Mouse (Mus musculus) embryonic facial prominence, embryonic 12.5 days (tissue): ENCODE results near the gene Gatad2b. TPM values are rescaled to one million over a fixed set of nuclear protein-coding genes. Genes with fewer than 3 reads are reported as not detected.
A peak's percentile ranks its signal among the peaks of the same experiment; 100 is the strongest.
"Not testable (repeated sequence)": the region's sequence is repeated elsewhere in the genome, so short reads cannot be mapped to it uniquely, and the experiment has no call there.

Source experiments
- ATAC-seq: fragments of 200-750 bp; cut with Nextera tagmentation; 2 replicates; pipeline ENCODE4 v1.8.0; 2017; ENCODE audit not compliant: insufficient number of reproducible peaks, insufficient read depth, low FRiP score, low TSS enrichment
- H3K27ac ChIP-seq: fragments of 300-500 bp; sonication (generic); 2 replicates; pipeline ENCODE4 v1.5.1; 2016; ENCODE audit warnings: mild to moderate bottlenecking
- H3K27me3 ChIP-seq: fragments of 300-500 bp; sonication (generic); 2 replicates; pipeline ENCODE4 v1.6.1; 2016; ENCODE audit warnings: mild to moderate bottlenecking, moderate library complexity
- H3K36me3 ChIP-seq: fragments of 300-500 bp; sonication (generic); 2 replicates; pipeline ENCODE4 v1.6.1; 2016; ENCODE audit warnings: mild to moderate bottlenecking
- H3K4me1 ChIP-seq: fragments of 300-500 bp; sonication (generic); 2 replicates; pipeline ENCODE4 v1.6.1; 2016
- H3K4me2 ChIP-seq: fragments of 300-500 bp; sonication (generic); replicated peaks from 2 replicates; pipeline ENCODE4 v1.6.1; 2016; ENCODE audit warnings: mild to moderate bottlenecking, moderate library complexity
- H3K4me3 ChIP-seq: fragments of 300-500 bp; sonication (generic); 2 replicates; pipeline ENCODE4 v1.5.1; 2016; ENCODE audit warnings: mild to moderate bottlenecking
- H3K9ac ChIP-seq: fragments of 300-500 bp; sonication (generic); 2 replicates; pipeline ENCODE4 v1.6.1; 2016; ENCODE audit warnings: mild to moderate bottlenecking, moderate library complexity
- H3K9me3 ChIP-seq: fragments of 300-500 bp; sonication (generic); 2 replicates; pipeline ENCODE4 v1.6.1; 2016; ENCODE audit warnings: mild to moderate bottlenecking, moderate library complexity
- WGBS: fragments of 180-500 bp; shearing (Covaris S2); methylation state at CpG from one replicate; pipeline ENCODE4 v1.1.7; 2016; 5-methylcytosine and 5-hydroxymethylcytosine counted together
- polyA plus RNA-seq: library from polyadenylated mRNA; unstranded; fragments of >200 nt; fragmentation: Nextera tagmentation; extraction: Ambion mirVana; gene quantifications from 2 replicates; pipeline ENCODE4 v1.2.1, GENCODE M21; 2016

The Gatad2b gene
- polyA plus RNA-seq, 1 experiment from 2014 or later, result 16.6 TPM

- H3K9ac ChIP-seq, result no peak overlapping the region
- WGBS, result 62% methylated on average over 9 of the region's 9 CpGs
- H3K4me3 ChIP-seq, result no peak overlapping the region
- no peak overlapping the region for H3K27ac ChIP-seq
- H3K27me3 ChIP-seq, result no peaks in the 10 kb centered on the region
- H3K36me3 ChIP-seq, result peaks cover 42% of the 10 kb centered on the region
- no peaks in the 10 kb centered on the region for H3K4me1 ChIP-seq
- no peak overlapping the region for H3K4me2 ChIP-seq
- H3K9me3 ChIP-seq, result no peaks in the 10 kb centered on the region
- no peak for ATAC-seq
Measured at GRCm38 (mm10) chr3:90280708-90281107, 12.3 kb upstream of the Gatad2b start.

GRCm38 (mm10) chr3:90284150-90284549, 8.8 kb upstream of the Gatad2b start:
- Histone ChIP-seq H3K9ac (no peak overlapping the region), H3K4me2 (no peak overlapping the region), H3K36me3 (peaks cover 19% of the 10 kb centered on the region), H3K9me3 (no peaks in the 10 kb centered on the region), H3K4me3 (no peak overlapping the region), H3K4me1 (no peaks in the 10 kb centered on the region), H3K27ac (no peak overlapping the region), H3K27me3 (no peaks in the 10 kb centered on the region)
- no peak for ATAC-seq
- 91% methylated on average over 2 of the region's 2 CpGs for WGBS

GRCm38 (mm10) chr3:90289403-90289802, 3.6 kb upstream of the Gatad2b start:
- not testable (repeated sequence) for ATAC-seq, H3K36me3 ChIP-seq, H3K9me3 ChIP-seq, H3K4me1 ChIP-seq, H3K9ac ChIP-seq, H3K4me2 ChIP-seq, H3K27ac ChIP-seq, H3K27me3 ChIP-seq, H3K4me3 ChIP-seq
- WGBS, result 66% methylated on average over 3 of the region's 3 CpGs

- Histone ChIP-seq H3K9me3 (no peaks in the 10 kb centered on the region), H3K27me3 (no peaks in the 10 kb centered on the region), H3K9ac (no peak overlapping the region), H3K36me3 (no peaks in the 10 kb centered on the region), H3K4me3 (no peak overlapping the region), H3K4me2 (no peak overlapping the region), H3K4me1 (peaks cover 11% of the 10 kb centered on the region), H3K27ac (no peak overlapping the region)
- WGBS, result 81% methylated on average over 1 of the region's 1 CpGs
- ATAC-seq, result no peak
Measured at GRCm38 (mm10) chr3:90290602-90291001, 2.4 kb upstream of the Gatad2b start.

GRCm38 (mm10) chr3:90291982-90292344, 1.0 kb upstream of the Gatad2b start:
- WGBS, result 38% methylated on average over 2 of the region's 2 CpGs
- Histone ChIP-seq H3K4me2 (peak overlapping the region; percentile 58), H3K9ac (peak overlapping the region; percentile 74), H3K9me3 (no peaks in the 10 kb centered on the region), H3K27me3 (no peaks in the 10 kb centered on the region), H3K4me3 (peak overlapping the region; percentile 69), H3K4me1 (peaks cover 11% of the 10 kb centered on the region), H3K36me3 (no peaks in the 10 kb centered on the region), H3K27ac (peak overlapping the region; percentile 97)
- no peak for ATAC-seq

GRCm38 (mm10) chr3:90293352-90294063, 530 bp downstream of the Gatad2b start:
- Histone ChIP-seq H3K27ac (peak overlapping the region; percentile 97), H3K4me2 (peak overlapping the region; percentile 66), H3K36me3 (no peaks in the 10 kb centered on the region), H3K27me3 (no peaks in the 10 kb centered on the region), H3K9ac (peak overlapping the region; percentile 73), H3K4me3 (peak overlapping the region; percentile 69), H3K4me1 (peaks cover 11% of the 10 kb centered on the region), H3K9me3 (no peaks in the 10 kb centered on the region)
- ATAC-seq, result peak; percentile 57
- under 1% methylated on average over 30 of the region's 68 CpGs for WGBS

- H3K4me3 ChIP-seq, result peak overlapping the region; percentile 69
- no peaks in the 10 kb centered on the region for H3K36me3 ChIP-seq
- WGBS, result 2% methylated on average over 11 of the region's 11 CpGs
- H3K4me1 ChIP-seq, result peaks cover 11% of the 10 kb centered on the region
- H3K4me2 ChIP-seq, result peak overlapping the region; percentile 66
- peak overlapping the region; percentile 97 for H3K27ac ChIP-seq
- no peak for ATAC-seq
- H3K9me3 ChIP-seq, result no peaks in the 10 kb centered on the region
- no peaks in the 10 kb centered on the region for H3K27me3 ChIP-seq
- H3K9ac ChIP-seq, result peak overlapping the region; percentile 73
Measured at GRCm38 (mm10) chr3:90294064-90294440, 1.1 kb downstream of the Gatad2b start.

GRCm38 (mm10) chr3:90294651-90295050, 1.7 kb downstream of the Gatad2b start:
- H3K9ac ChIP-seq, result peak overlapping the region; percentile 73
- peak overlapping the region; percentile 66 for H3K4me2 ChIP-seq
- 67% methylated on average over 2 of the region's 2 CpGs for WGBS
- no peaks in the 10 kb centered on the region for H3K9me3 ChIP-seq
- no peaks in the 10 kb centered on the region for H3K36me3 ChIP-seq
- 0 out of 2 replicates have a peak overlapping the region, but pooled peaks have one; percentile 97 for H3K27ac ChIP-seq
- H3K4me1 ChIP-seq, result peaks cover 11% of the 10 kb centered on the region
- ATAC-seq, result no peak
- no peaks in the 10 kb centered on the region for H3K27me3 ChIP-seq
- H3K4me3 ChIP-seq, result peak overlapping the region; percentile 69

GRCm38 (mm10) chr3:90305801-90306200, 12.8 kb downstream of the Gatad2b start:
- Histone ChIP-seq H3K9me3 (no peaks in the 10 kb centered on the region), H3K4me1 (no peaks in the 10 kb centered on the region), H3K27me3 (no peaks in the 10 kb centered on the region), H3K9ac (no peak overlapping the region), H3K27ac (no peak overlapping the region), H3K4me3 (no peak overlapping the region), H3K4me2 (no peak overlapping the region), H3K36me3 (no peaks in the 10 kb centered on the region)
- 78% methylated on average over 3 of the region's 3 CpGs for WGBS
- ATAC-seq, result no peak

GRCm38 (mm10) chr3:90309589-90309988, 16.6 kb downstream of the Gatad2b start:
- Histone ChIP-seq H3K4me3 (no peak overlapping the region), H3K36me3 (no peaks in the 10 kb centered on the region), H3K4me1 (no peaks in the 10 kb centered on the region), H3K9ac (no peak overlapping the region), H3K4me2 (no peak overlapping the region), H3K27ac (no peak overlapping the region), H3K27me3 (no peaks in the 10 kb centered on the region), H3K9me3 (no peaks in the 10 kb centered on the region)
- no peak for ATAC-seq

GRCm38 (mm10) chr3:90313367-90313766, 20.4 kb downstream of the Gatad2b start:
- no peaks in the 10 kb centered on the region for H3K4me1 ChIP-seq
- no peak for ATAC-seq
- H3K9ac ChIP-seq, result no peak overlapping the region

GRCm38 (mm10) chr3:90314241-90314640, 21.3 kb downstream of the Gatad2b start:
- no peak for ATAC-seq
- H3K36me3 ChIP-seq, result no peaks in the 10 kb centered on the region
- H3K4me1 ChIP-seq, result no peaks in the 10 kb centered on the region
- H3K27ac ChIP-seq, result no peak overlapping the region
- no peaks in the 10 kb centered on the region for H3K9me3 ChIP-seq
- no peak overlapping the region for H3K4me2 ChIP-seq
- H3K4me3 ChIP-seq, result no peak overlapping the region
- H3K9ac ChIP-seq, result no peak overlapping the region
- no peaks in the 10 kb centered on the region for H3K27me3 ChIP-seq

More at GRCm38 (mm10) chr3:90313367-90313766, 20.4 kb downstream of the Gatad2b start:
- Histone ChIP-seq H3K4me3 (no peak overlapping the region), H3K36me3 (no peaks in the 10 kb centered on the region), H3K4me2 (no peak overlapping the region), H3K27ac (no peak overlapping the region), H3K9me3 (no peaks in the 10 kb centered on the region), H3K27me3 (no peaks in the 10 kb centered on the region)
